Mouse (Mus musculus) inflammation-experienced regulatory T-cells (primary cell): ENCODE data around the gene Abca13. TPM values are rescaled to one million over a fixed set of nuclear protein-coding genes. Genes with fewer than 3 reads are reported as not detected.

Experiments used
- polyA plus RNA-seq, 2 experiments: library from polyadenylated mRNA; unstranded; fragments of 100-300 nt; shearing (Covaris generic); gene quantifications; one replicate each; pipeline ENCODE4 v1.2.1; 2017

The Abca13 gene
- polyA plus RNA-seq, result 1 to 10 TPM in 1 of 2 experiments, under 1 TPM in 1; 0.14 to 1.1 TPM

GRCm38 (mm10) chr11:9191555-9192131 lies at the start of gene Abca13:
Gene Abca13 (plus strand): TSS chr11:9191942.

Other genes with a start within 250 kb of the Abca13 start
- 1 to 10 TPM in 1 of 2 experiments, under 1 TPM in 1; 0.12 to 1.7 TPM for gene Pkd1l1, start 218.7 kb upstream of the Abca13 start, polyA plus RNA-seq
- 10 to 100 TPM; 10.5 to 14.9 TPM for gene Hus1, start 180.8 kb upstream of the Abca13 start, polyA plus RNA-seq
- gene Gm11992, start 143.3 kb upstream of the Abca13 start, polyA plus RNA-seq, result under 1 TPM; 0.11 to 0.27 TPM
- gene Sun3, start 143.0 kb upstream of the Abca13 start, polyA plus RNA-seq, result not detected
- under 1 TPM in 1 of 2 experiments, not detected in 1; 0.86 TPM for gene Upp1, start 73.8 kb upstream of the Abca13 start, polyA plus RNA-seq